Mouse (Mus musculus) myocyte (in vitro differentiated cells): ENCODE results near the gene Mdfi.

Experiments used
- CEBPB ChIP-seq: IDR thresholded peaks from 2 replicates; pipeline ENCODE4 v1.6.1; 2011; ENCODE audit warnings: mild to moderate bottlenecking, moderate library complexity; ENCODE audit not compliant: poor library complexity, insufficient read depth, severe bottlenecking
- E2F4 ChIP-seq: IDR thresholded peaks from one replicate; pipeline ENCODE4 v1.6.1; 2011; ENCODE audit warnings: mild to moderate bottlenecking, control low read depth, moderate library complexity; ENCODE audit not compliant: insufficient read depth
- MYOG ChIP-seq, 3 experiments: IDR thresholded peaks; one replicate each; pipeline ENCODE4 v1.6.1; 2011; ENCODE audit warnings: control low read depth in 2 of 3, low read depth in 2 of 3, mild to moderate bottlenecking in 2 of 3; ENCODE audit not compliant: insufficient read length in 2 of 3, control insufficient read depth in 1 of 3, insufficient read depth in 1 of 3
- POLR2A ChIP-seq: IDR thresholded peaks from one replicate; pipeline ENCODE4 v1.6.1; 2011; ENCODE audit warnings: low read depth, mild to moderate bottlenecking, control low read depth, moderate library complexity; ENCODE audit not compliant: insufficient read length
- POLR2AphosphoS2 ChIP-seq: IDR thresholded peaks from one replicate; pipeline ENCODE4 v1.6.1; 2011; ENCODE audit warnings: low read depth, control low read depth; ENCODE audit not compliant: insufficient read length
- SRF ChIP-seq: IDR thresholded peaks from one replicate; pipeline ENCODE4 v1.6.1; 2011; ENCODE audit warnings: low read depth; ENCODE audit not compliant: control insufficient read depth, insufficient read length
- TCF12 ChIP-seq: IDR thresholded peaks from one replicate; pipeline ENCODE4 v1.6.1; 2011; ENCODE audit warnings: mild to moderate bottlenecking, control low read depth; ENCODE audit not compliant: poor library complexity, insufficient read depth, severe bottlenecking

DNA sequence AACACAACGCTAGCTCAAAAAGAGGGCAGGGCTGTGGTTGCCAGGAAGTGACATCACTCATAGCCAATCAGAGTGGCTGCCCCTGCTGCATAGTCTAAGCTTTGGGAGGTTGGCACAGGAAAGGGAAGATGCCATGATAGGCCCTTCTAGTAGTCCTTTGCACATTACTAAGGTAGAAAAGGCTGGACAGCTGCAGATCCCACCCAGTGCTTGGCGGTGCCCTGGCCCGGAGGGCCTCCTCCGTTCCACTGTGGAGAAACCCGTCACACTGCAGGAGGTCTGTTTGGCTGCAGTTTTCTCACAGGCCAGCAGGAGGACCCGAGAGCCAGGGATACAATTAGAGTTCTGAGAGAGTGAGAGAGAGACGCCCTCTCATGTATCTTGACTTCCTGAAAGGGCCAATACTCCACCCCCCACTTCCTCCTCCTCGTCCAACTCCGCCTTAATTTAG is 38.9 kb upstream of the Mdfi start:
- no peak for TF ChIP-seq POLR2A
- no peak for TF ChIP-seq POLR2AphosphoS2
- no peak for TF ChIP-seq MYOG (IDR thresholded peaks at IDR 0.05; ENCODE audit: control insufficient read depth in 1 of 3, insufficient read depth in 1 of 3, insufficient read length in 2 of 3, low read depth in 2 of 3)
- no peak for TF ChIP-seq SRF
- no peak for TF ChIP-seq CEBPB
- TF ChIP-seq TCF12: no peak
- no peak for TF ChIP-seq E2F4
